Mouse (Mus musculus) CD4-positive, CD25-positive, alpha-beta regulatory T cell, adult 9 weeks (primary cell): ENCODE data around the gene Hist1h4a. TPM values are rescaled to one million over a fixed set of nuclear protein-coding genes. Genes with fewer than 3 reads are reported as not detected.

Experiments used
- polyA plus RNA-seq: library from polyadenylated mRNA; unstranded; fragments of 100-300 nt; shearing (Covaris generic); gene quantifications from one replicate; pipeline ENCODE4 v1.2.1, GENCODE M21; 2017

Hist1h4a gene
- not detected for polyA plus RNA-seq

GRCm38 (mm10) chr13:23760972-23761864 lies at the start of gene Hist1h4a:
TSS of gene Hist1h4a (minus strand) at chr13:23761230.

GRCm38 (mm10) chr13:23806422-23807052 lies 45.5 kb upstream of the Hist1h4a start, which contains the start of gene Slc17a2:
TSS of gene Slc17a2 (plus strand) at chr13:23806993.

GRCm38 (mm10) chr13:23769613-23770012 lies 8.6 kb upstream of the Hist1h4a start, which contains the start of gene Trim38:
TSS of gene Trim38 (plus strand) at chr13:23769913.

GRCm38 (mm10) chr13:23763586-23764323 lies 2.7 kb upstream of the Hist1h4a start, which contains the start of gene Hist1h1a:
TSS of gene Hist1h1a (plus strand) at chr13:23763666.

GRCm38 (mm10) chr13:23761871-23762821 lies 1.1 kb upstream of the Hist1h4a start, which contains the start of gene Hist1h3a:
TSS of gene Hist1h3a (minus strand) at chr13:23762386.

DNA sequence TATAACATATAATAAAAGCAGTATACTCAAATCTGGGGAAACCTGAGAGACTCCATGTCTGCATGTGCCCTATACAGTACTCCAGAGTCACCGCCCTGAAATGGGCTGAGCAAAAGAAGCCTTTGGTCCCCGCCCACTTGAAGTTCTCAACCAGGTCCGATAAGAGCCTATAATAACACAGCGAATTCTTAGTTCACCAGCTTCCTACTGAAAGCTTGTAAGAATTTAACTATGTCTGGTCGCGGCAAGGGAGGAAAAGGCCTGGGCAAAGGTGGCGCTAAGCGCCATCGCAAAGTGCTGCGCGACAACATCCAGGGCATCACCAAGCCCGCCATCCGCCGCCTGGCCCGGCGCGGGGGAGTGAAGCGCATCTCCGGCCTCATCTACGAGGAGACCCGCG lies 4.2 kb downstream of the Hist1h4a start, which contains the start of gene Hist1h4b:
Hist1h4b (plus strand) TSS at position 224 of the 400 bp plus-strand sequence.

GRCm38 (mm10) chr13:23752067-23752741 lies 8.8 kb downstream of the Hist1h4a start, which contains the start of gene Hist1h3b:
TSS of gene Hist1h3b (plus strand) at chr13:23752267.

DNA sequence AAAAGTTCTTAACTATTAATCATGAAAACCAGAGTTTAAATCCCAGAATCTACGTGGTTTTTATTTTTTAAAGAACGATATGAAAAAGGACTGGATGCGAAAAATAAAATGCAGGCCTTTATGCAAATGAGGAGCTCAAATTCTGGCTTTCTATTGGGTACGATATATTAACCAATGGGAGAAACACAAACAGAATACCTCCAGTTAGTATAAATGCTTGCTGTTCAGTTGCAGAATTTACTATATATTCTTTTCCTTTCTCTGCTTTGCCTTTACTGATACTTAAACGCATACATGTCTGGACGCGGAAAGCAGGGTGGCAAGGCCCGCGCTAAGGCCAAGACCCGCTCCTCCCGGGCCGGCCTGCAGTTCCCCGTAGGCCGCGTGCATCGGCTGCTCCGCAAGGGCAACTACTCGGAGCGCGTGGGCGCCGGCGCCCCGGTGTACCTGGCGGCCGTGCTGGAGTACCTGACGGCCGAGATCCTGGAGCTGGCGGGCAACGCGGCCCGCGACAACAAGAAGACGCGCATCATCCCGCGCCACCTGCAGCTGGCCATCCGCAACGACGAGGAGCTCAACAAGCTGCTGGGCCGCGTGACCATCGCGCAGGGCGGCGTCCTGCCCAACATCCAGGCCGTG lies 10.1 kb downstream of the Hist1h4a start, which contains the start of gene Hist1h2ab:
Hist1h2ab (plus strand) TSS at position 288 of the 639 bp plus-strand sequence.

GRCm38 (mm10) chr13:23746201-23747080 lies 14.6 kb downstream of the Hist1h4a start, which contains the start of gene Hist1h2bb:
TSS of gene Hist1h2bb (plus strand) at chr13:23746734.

GRCm38 (mm10) chr13:23745381-23746161 lies 15.5 kb downstream of the Hist1h4a start, which contains the start of gene Hist1h3c:
TSS of gene Hist1h3c (minus strand) at chr13:23745602.

GRCm38 (mm10) chr13:23738677-23739068 lies 22.4 kb downstream of the Hist1h4a start, which contains the start of gene Hist1h1c:
TSS of gene Hist1h1c (plus strand) at chr13:23738808.

Other genes with a start within 250 kb of the Hist1h4a start
- 5.4 TPM for gene Hist1h4h, start 230.2 kb downstream of the Hist1h4a start, polyA plus RNA-seq
- not detected for gene Hist1h2af, start 227.3 kb downstream of the Hist1h4a start, polyA plus RNA-seq
- not detected for gene Hist1h3g, start 225.8 kb downstream of the Hist1h4a start, polyA plus RNA-seq
- gene Hist1h2bh, start 217.8 kb downstream of the Hist1h4a start, polyA plus RNA-seq, result 0.53 TPM
- gene Hist1h3f, start 217.2 kb downstream of the Hist1h4a start, polyA plus RNA-seq, result 0.29 TPM
- gene Hist1h4f, start 209.6 kb downstream of the Hist1h4a start, polyA plus RNA-seq, result 1.1 TPM
- gene Hist1h1d, start 208.0 kb downstream of the Hist1h4a start, polyA plus RNA-seq, result 0.20 TPM
- gene Hist1h3e, start 198.9 kb downstream of the Hist1h4a start, polyA plus RNA-seq, result 0.83 TPM
- gene Hist1h2ae, start 190.0 kb downstream of the Hist1h4a start, polyA plus RNA-seq, result 0.97 TPM
- 2.8 TPM for gene Hist1h2bg, start 189.8 kb downstream of the Hist1h4a start, polyA plus RNA-seq
- gene Hist1h2bf, start 187.0 kb downstream of the Hist1h4a start, polyA plus RNA-seq, result not detected
- gene Hist1h2ad, start 186.8 kb downstream of the Hist1h4a start, polyA plus RNA-seq, result not detected
- gene Hist1h3d, start 185.5 kb downstream of the Hist1h4a start, polyA plus RNA-seq, result not detected
- gene Hist1h4d, start 179.6 kb downstream of the Hist1h4a start, polyA plus RNA-seq, result 36.0 TPM
- gene Hist1h2be, start 140.1 kb downstream of the Hist1h4a start, polyA plus RNA-seq, result 2.7 TPM
- 6.7 TPM for gene Hist1h1e, start 138.7 kb downstream of the Hist1h4a start, polyA plus RNA-seq
- gene Hist1h2ac, start 77.3 kb downstream of the Hist1h4a start, polyA plus RNA-seq, result 0.36 TPM
- gene Hist1h2bc, start 77.0 kb downstream of the Hist1h4a start, polyA plus RNA-seq, result 6.1 TPM
- gene Hist1h1t, start 65.4 kb downstream of the Hist1h4a start, polyA plus RNA-seq, result not detected
- 3.7 TPM for gene Hist1h4c, start 62.8 kb downstream of the Hist1h4a start, polyA plus RNA-seq
- gene Hfe, start 50.4 kb downstream of the Hist1h4a start, polyA plus RNA-seq, result 0.92 TPM
- gene Hist1h1c, start 22.4 kb downstream of the Hist1h4a start, polyA plus RNA-seq, result 11.3 TPM
- not detected for gene Hist1h3c, start 15.6 kb downstream of the Hist1h4a start, polyA plus RNA-seq
- 0.86 TPM for gene Hist1h2bb, start 14.5 kb downstream of the Hist1h4a start, polyA plus RNA-seq
- not detected for gene Hist1h2ab, start 10.1 kb downstream of the Hist1h4a start, polyA plus RNA-seq
- gene Hist1h3b, start 9.0 kb downstream of the Hist1h4a start, polyA plus RNA-seq, result 0.67 TPM
- 9.6 TPM for gene Hist1h4b, start 4.2 kb downstream of the Hist1h4a start, polyA plus RNA-seq
- gene Hist1h3a, start 1.2 kb upstream of the Hist1h4a start, polyA plus RNA-seq, result 1.6 TPM
- gene Hist1h1a, start 2.4 kb upstream of the Hist1h4a start, polyA plus RNA-seq, result 1.3 TPM
- gene Trim38, start 8.7 kb upstream of the Hist1h4a start, polyA plus RNA-seq, result not detected
- gene Slc17a2, start 45.8 kb upstream of the Hist1h4a start, polyA plus RNA-seq, result not detected
- gene Slc17a3, start 78.2 kb upstream of the Hist1h4a start, polyA plus RNA-seq, result not detected
- gene Slc17a1, start 106.5 kb upstream of the Hist1h4a start, polyA plus RNA-seq, result not detected
- gene Slc17a4, start 153.8 kb upstream of the Hist1h4a start, polyA plus RNA-seq, result not detected
- gene Hist1h2ba, start 172.9 kb upstream of the Hist1h4a start, polyA plus RNA-seq, result not detected
- gene Hist1h2aa, start 173.2 kb upstream of the Hist1h4a start, polyA plus RNA-seq, result not detected
- not detected for gene Scgn, start 230.0 kb upstream of the Hist1h4a start, polyA plus RNA-seq